Mouse (Mus musculus): ENCODE measurements at regions not wholly inside any gene's neighbourhood (a gene's known extent, or its start where the extent isn't known, plus 50 kb on each side); places are given as distances from the start of the nearest gene placed in this dataset.

DNA sequence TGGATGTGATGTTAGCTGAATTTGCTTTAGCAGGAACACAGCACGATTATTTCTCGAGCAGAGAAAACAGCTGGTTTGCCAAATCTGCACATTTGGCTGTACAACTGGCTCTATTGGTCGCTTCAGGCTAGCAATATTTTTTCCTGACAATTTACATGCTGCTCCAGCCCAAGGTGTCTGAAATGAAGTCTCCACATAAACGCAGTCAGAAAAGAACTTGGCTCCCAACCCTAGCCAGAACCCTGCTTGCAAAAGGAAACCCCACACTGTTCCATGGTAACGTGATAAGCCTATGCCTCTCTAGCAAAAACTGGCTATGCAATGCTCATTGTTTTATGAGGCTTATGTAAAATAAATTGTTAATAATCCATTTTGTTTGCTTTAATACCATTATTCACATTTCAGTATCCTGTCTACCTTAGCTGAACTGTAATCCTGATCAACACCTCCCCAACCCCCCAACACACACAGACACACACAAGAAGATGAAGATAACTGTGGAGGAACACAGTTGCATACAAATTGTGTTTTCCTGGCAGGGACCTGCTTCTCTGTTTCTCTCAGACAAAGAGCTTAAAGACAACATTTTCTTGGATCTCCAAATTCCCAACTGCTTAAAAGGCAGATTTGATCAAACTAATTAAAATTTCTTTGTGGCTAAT is 79.3 kb upstream of the Chl1 start:
- TF ChIP-seq POLR2A (IDR thresholded peaks at IDR 0.05; ENCODE audit: low read depth, low read length) (no peak), CTCF (IDR thresholded peaks at IDR 0.05; ENCODE audit: extremely low read depth, insufficient read length, insufficient replicate concordance, low read depth, low read length) (no peak)
